Mouse (Mus musculus) forebrain, embryonic 13.5 days (tissue): ENCODE results near the gene Klrb1f. TPM values are rescaled to one million over a fixed set of nuclear protein-coding genes. Genes with fewer than 3 reads are reported as not detected.
A peak's percentile ranks its signal among the peaks of the same experiment; 100 is the strongest.

Experiments
- ATAC-seq: fragments of 200-750 bp; cut with Nextera tagmentation; 2 replicates; pipeline ENCODE4 v1.8.0; 2017
- H3K27ac ChIP-seq: fragments of 300-500 bp; sonication (generic); 2 replicates; pipeline ENCODE4 v1.5.1; 2015; ENCODE audit warnings: inconsistent platforms, mild to moderate bottlenecking, moderate library complexity
- H3K27me3 ChIP-seq: fragments of 300-500 bp; sonication (generic); 2 replicates; pipeline ENCODE4 v1.6.1; 2015; ENCODE audit warnings: mild to moderate bottlenecking, inconsistent platforms
- H3K36me3 ChIP-seq: fragments of 300-500 bp; sonication (generic); 2 replicates; pipeline ENCODE4 v1.6.1; 2015; ENCODE audit warnings: mild to moderate bottlenecking, inconsistent platforms; ENCODE audit not compliant: poor library complexity, severe bottlenecking
- H3K4me1 ChIP-seq: fragments of 300-500 bp; sonication (generic); 2 replicates; pipeline ENCODE4 v1.6.1; 2015; ENCODE audit warnings: inconsistent platforms
- H3K4me2 ChIP-seq: fragments of 300-500 bp; sonication (generic); 2 replicates; pipeline ENCODE4 v1.6.1; 2015; ENCODE audit warnings: inconsistent platforms, mild to moderate bottlenecking, moderate library complexity
- H3K4me3 ChIP-seq: fragments of 300-500 bp; sonication (generic); 2 replicates; pipeline ENCODE4 v1.5.1; 2015; ENCODE audit warnings: mild to moderate bottlenecking, inconsistent platforms
- H3K9ac ChIP-seq: fragments of 300-500 bp; sonication (generic); 2 replicates; pipeline ENCODE4 v1.6.1; 2015; ENCODE audit warnings: mild to moderate bottlenecking, inconsistent platforms
- H3K9me3 ChIP-seq: fragments of 300-500 bp; sonication (generic); replicated peaks from 2 replicates; pipeline ENCODE4 v1.6.1; 2016; ENCODE audit warnings: inconsistent platforms
- WGBS: fragments of 180-500 bp; shearing (Covaris S2); methylation state at CpG from one replicate; pipeline ENCODE4 v1.1.7; 2015; 5-methylcytosine and 5-hydroxymethylcytosine counted together
- polyA plus RNA-seq: library from polyadenylated mRNA; unstranded; fragments of >200 nt; fragmentation: Nextera tagmentation; extraction: Ambion mirVana; gene quantifications from 2 replicates; pipeline ENCODE4 v1.2.1, GENCODE M21; 2015

Gene Klrb1f
- polyA plus RNA-seq, 1 experiment from 2014 or later, result not detected

DNA sequence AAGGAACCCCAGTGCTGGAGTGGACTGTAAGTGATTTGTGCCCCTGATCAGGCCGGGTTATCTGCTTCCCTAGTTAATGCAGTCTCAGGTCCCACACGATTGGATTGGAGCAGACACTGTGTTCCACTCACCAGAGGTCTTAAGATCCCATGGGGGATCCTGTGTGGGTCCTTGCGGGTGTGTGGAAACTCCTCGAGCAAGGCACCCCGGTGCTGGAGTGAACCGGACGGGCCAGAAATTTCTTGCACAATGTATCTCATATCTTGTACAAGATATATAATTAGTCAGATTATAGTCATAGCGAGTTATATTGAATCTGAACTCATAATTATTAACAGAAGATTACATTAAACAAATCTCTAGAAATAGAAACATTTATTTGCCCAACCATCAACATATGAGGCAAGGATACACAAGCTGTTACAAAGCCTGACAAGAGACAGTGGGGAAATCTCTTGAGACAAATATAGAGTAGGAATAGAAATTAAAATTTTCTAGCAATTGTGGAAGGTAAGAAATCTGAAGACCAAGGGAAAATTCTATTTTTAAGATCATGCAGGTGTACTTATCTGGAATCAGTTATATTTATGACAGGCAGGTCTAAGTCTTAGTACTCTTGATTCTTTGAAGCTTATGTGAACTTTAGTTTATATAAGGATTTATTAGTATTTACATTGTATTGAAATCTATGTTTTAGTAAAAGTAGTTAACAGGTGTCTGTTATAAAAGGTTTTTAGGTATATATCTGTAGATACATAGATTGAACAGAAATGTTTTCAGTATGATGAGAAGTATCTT is 18.1 kb upstream of the Klrb1f start:
- no peak for ATAC-seq
- 90% methylated on average over 8 of the region's 8 CpGs for WGBS

DNA sequence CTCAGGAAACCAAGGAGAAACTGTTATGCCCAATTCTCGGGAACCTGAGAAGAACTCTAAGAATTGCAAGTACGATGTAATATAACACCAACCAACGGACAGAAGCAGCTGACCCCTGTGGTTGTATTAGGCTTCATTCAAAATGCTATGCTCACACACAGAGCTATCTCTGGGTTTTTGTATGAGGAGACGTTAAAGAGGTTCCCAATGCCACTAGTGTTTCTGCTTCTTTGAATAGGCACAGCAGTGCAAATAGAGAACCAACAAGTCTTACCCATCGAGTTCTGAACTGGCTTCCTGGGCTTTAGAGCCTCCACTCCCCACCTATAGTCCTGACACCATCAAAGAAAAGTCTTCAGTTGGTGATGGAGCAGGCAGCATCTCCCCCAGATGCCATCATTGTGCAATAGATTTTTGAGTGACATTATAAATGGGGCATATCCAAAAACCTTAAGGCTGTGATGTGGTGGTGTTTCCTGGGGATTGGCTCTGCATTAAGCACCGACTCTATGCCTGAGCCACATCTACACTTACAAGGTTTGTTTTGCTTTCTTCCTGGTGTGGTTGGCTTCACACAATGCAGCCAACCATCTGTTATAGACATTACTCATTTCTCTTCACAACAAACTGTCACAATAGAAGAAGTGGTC is 15.4 kb upstream of the Klrb1f start:
- Histone ChIP-seq H3K4me2 (no peak overlapping the region), H3K27ac (no peak overlapping the region), H3K9me3 (no peaks in the 10 kb centered on the region), H3K27me3 (no peaks in the 10 kb centered on the region), H3K36me3 (no peaks in the 10 kb centered on the region), H3K4me3 (no peak overlapping the region), H3K9ac (no peak overlapping the region), H3K4me1 (no peaks in the 10 kb centered on the region)
- ATAC-seq, result no peak
- 67% methylated on average over 6 of the region's 6 CpGs for WGBS

More for the DNA sequence above, 18.1 kb upstream of the Klrb1f start:
- no peak overlapping the region for H3K9ac ChIP-seq
- no peak overlapping the region for H3K4me3 ChIP-seq
- H3K27ac ChIP-seq, result no peak overlapping the region
- no peaks in the 10 kb centered on the region for H3K36me3 ChIP-seq
- no peaks in the 10 kb centered on the region for H3K4me1 ChIP-seq
- no peak overlapping the region for H3K4me2 ChIP-seq
- H3K9me3 ChIP-seq, result no peaks in the 10 kb centered on the region
- H3K27me3 ChIP-seq, result no peaks in the 10 kb centered on the region

DNA sequence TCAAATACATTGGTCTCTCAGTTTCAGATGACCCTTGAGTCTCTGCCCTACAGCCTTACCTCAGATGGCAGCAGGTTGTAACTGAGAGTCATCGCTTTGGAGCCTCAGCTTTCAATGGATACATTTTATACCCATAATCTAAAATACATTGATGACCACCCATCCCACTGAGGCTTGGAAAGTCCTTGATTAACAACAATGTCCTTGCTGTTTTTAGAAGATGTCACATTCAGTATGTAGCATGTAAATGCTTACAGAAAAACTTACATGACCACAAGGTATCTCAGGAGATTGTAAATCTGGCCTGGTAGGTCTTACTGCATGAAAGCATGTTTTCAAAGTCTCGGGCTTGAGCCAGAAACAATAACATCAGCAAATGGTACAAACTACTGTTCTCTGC is 14.7 kb upstream of the Klrb1f start:
- Histone ChIP-seq H3K27ac (no peak overlapping the region), H3K36me3 (no peaks in the 10 kb centered on the region), H3K9me3 (no peaks in the 10 kb centered on the region), H3K4me1 (no peaks in the 10 kb centered on the region), H3K4me3 (no peak overlapping the region), H3K9ac (no peak overlapping the region), H3K27me3 (no peaks in the 10 kb centered on the region), H3K4me2 (no peak overlapping the region)
- no peak for ATAC-seq
- 84% methylated on average over 2 of the region's 2 CpGs for WGBS

GRCm38 (mm10) chr6:129033397-129033796 is 12.3 kb upstream of the Klrb1f start:
- Histone ChIP-seq H3K4me2 (no peak overlapping the region), H3K9ac (no peak overlapping the region), H3K4me3 (no peak overlapping the region), H3K9me3 (no peaks in the 10 kb centered on the region), H3K36me3 (no peaks in the 10 kb centered on the region), H3K4me1 (no peaks in the 10 kb centered on the region), H3K27me3 (no peaks in the 10 kb centered on the region), H3K27ac (no peak overlapping the region)
- 81% methylated on average over 2 of the region's 2 CpGs for WGBS
- ATAC-seq, result no peak

- H3K9me3 ChIP-seq, result no peaks in the 10 kb centered on the region
- H3K27ac ChIP-seq, result no peak overlapping the region
- H3K4me1 ChIP-seq, result no peaks in the 10 kb centered on the region
- H3K4me3 ChIP-seq, result no peak overlapping the region
- no peak overlapping the region for H3K4me2 ChIP-seq
- H3K9ac ChIP-seq, result no peak overlapping the region
- no peak for ATAC-seq
- WGBS, result 81% methylated on average over 2 of the region's 2 CpGs
- H3K27me3 ChIP-seq, result no peaks in the 10 kb centered on the region
- H3K36me3 ChIP-seq, result no peaks in the 10 kb centered on the region
These were observed 10.7 kb upstream of the Klrb1f start for GRCm38 (mm10) chr6:129035017-129035416.

DNA sequence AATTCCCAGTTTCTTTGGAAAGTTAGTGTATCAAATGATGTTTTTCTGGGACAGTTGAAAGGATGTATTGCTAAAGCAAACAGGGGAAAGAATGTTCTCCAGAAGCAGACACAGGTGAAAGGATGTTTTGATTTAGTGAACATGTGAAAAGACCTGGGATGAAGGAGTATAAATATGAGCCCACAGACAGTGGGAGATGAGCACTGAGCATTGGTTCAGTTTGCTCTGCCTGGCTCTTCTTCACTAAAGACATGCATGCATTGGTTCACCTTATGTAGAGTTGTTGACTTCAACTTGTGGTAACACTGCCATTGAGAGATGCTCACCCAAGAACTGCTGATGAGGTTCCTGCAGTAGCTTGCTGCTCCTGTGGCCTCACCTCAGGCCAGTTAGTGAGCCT is 9.4 kb upstream of the Klrb1f start:
- Histone ChIP-seq H3K27ac (no peak overlapping the region), H3K9ac (no peak overlapping the region)

DNA sequence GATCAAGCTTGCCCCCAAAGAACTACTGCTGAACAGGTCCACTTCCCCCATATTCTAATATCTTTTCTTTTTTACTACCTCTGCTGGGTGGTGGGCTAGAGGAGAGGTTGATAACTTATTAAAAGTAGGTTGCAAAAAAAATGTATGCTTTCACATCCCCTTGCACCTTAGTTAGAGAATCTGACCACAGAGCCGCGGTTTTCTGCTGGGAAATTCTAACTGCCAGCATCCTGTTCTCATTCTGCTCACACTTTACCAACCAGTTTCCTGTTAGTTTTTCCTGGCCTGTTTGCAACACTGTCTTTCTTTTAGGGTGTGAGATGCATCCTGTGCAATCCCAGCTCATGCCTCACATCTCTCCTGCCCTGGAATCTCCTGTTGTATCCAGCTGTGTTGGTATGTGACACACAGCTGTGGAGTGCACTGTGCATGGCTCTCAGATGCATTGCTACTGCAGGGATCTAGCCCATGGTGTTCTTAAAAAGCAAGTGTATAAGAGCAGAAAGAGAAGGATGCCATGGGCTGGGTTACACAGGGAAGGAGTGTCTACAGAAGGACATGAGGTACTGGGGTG is 8.7 kb upstream of the Klrb1f start:
- ATAC-seq, result no peak

More for the DNA sequence above, 9.4 kb upstream of the Klrb1f start:
- no peak for ATAC-seq
- Histone ChIP-seq H3K9me3 (no peaks in the 10 kb centered on the region), H3K4me2 (no peak overlapping the region), H3K36me3 (no peaks in the 10 kb centered on the region), H3K4me1 (no peaks in the 10 kb centered on the region), H3K4me3 (no peak overlapping the region), H3K27me3 (no peaks in the 10 kb centered on the region)

DNA sequence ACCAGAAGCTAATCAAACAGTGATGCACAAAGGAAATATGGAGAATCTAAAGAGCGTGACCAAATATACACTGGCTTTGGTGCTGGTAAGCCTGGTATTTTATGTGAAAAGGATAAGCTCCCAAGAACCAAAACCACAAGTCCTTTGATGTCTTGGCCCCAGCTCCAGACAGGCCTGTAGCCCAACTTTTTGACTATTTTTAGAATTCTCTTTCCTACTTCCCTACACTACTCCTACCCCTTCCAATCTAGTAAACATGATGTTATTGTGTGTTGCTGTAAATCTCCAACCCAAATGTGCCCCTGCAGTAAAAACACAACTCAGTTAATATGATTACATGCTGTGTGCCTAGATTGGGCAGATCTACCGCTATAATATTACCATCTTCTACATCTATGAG is 4.2 kb upstream of the Klrb1f start:
- H3K27ac ChIP-seq, result no peak overlapping the region
- H3K4me3 ChIP-seq, result no peak overlapping the region
- no peak overlapping the region for H3K4me2 ChIP-seq
- H3K9me3 ChIP-seq, result no peaks in the 10 kb centered on the region
- no peaks in the 10 kb centered on the region for H3K27me3 ChIP-seq
- ATAC-seq, result no peak
- H3K9ac ChIP-seq, result no peak overlapping the region
- no peaks in the 10 kb centered on the region for H3K4me1 ChIP-seq
- H3K36me3 ChIP-seq, result no peaks in the 10 kb centered on the region
- whole genome bisulfite sequencing, result 96% methylated on average over 2 of the region's 2 CpGs

More for the DNA sequence above, 8.7 kb upstream of the Klrb1f start:
- Histone ChIP-seq H3K9ac (no peak overlapping the region), H3K9me3 (no peaks in the 10 kb centered on the region), H3K27ac (no peak overlapping the region), H3K4me3 (no peak overlapping the region), H3K4me2 (no peak overlapping the region), H3K36me3 (no peaks in the 10 kb centered on the region), H3K4me1 (no peaks in the 10 kb centered on the region), H3K27me3 (no peaks in the 10 kb centered on the region)
- WGBS, result 93% methylated on average over 2 of the region's 2 CpGs

- ATAC-seq, result no peak
- H3K9me3 ChIP-seq, result no peaks in the 10 kb centered on the region
- H3K4me3 ChIP-seq, result no peak overlapping the region
- H3K36me3 ChIP-seq, result no peaks in the 10 kb centered on the region
- no peaks in the 10 kb centered on the region for H3K27me3 ChIP-seq
- no peaks in the 10 kb centered on the region for H3K4me1 ChIP-seq
- H3K4me2 ChIP-seq, result no peak overlapping the region
- no peak overlapping the region for H3K27ac ChIP-seq
- no peak overlapping the region for H3K9ac ChIP-seq
These were observed 3.2 kb upstream of the Klrb1f start for GRCm38 (mm10) chr6:129042470-129042869.

DNA sequence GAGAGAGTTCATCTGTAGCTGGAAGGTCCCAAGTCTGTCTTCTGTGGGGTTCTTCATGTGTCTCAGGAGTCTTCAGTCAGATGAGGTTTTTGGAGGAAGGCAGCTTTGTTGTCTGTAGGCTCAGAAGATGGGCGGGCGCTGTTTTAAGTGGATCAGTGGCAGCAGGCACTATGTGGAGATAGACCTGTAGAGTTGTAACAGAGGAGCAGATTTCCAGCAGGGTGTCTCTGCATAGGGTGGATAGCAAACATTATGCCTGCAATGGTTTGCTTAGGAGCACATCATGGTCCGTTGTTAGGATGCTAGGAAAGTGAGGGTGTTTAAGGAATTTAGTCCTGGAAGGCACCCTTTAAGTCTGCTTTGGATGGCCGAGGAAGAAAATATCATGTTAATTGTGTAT is 2.7 kb downstream of the Klrb1f start:
- no peak overlapping the region for H3K4me2 ChIP-seq
- no peak overlapping the region for H3K27ac ChIP-seq
- no peak overlapping the region for H3K4me3 ChIP-seq
- no peak for ATAC-seq
- H3K27me3 ChIP-seq, result no peaks in the 10 kb centered on the region
- H3K36me3 ChIP-seq, result no peaks in the 10 kb centered on the region
- no peaks in the 10 kb centered on the region for H3K4me1 ChIP-seq
- 28% methylated on average over 4 of the region's 4 CpGs for WGBS
- no peaks in the 10 kb centered on the region for H3K9me3 ChIP-seq
- H3K9ac ChIP-seq, result no peak overlapping the region

DNA sequence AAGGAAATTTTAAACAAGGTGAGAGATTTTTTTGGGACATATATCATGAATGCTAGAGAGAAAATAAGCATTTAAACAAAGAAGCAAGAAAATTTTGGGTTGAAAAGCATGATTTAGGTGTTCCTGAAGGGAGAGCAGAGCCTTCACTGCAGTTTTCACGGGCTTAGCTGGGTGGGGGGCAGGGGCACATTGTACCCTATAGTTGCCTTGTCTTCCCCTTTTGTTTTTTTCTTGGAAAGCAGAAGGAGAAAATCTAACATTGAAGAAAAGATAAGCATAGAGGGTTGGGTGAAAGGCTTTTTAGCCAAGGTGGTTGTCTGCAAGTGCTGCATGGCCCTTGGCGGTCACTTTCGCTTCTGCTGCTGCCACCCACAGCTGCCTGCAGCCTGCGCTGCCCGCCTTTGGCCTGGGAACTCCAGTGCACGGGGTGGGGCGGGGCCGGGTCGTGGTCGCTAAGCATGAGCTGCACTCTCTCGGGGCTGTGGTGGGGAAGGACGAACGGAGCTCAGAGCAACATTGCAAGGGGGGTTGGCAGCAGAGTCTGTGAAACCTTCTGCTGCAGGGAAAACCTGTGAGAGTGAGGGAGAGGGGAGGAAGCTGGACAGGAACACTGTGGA is 3.3 kb downstream of the Klrb1f start:
- H3K27ac ChIP-seq, result no peak overlapping the region
- no peaks in the 10 kb centered on the region for H3K36me3 ChIP-seq
- H3K4me1 ChIP-seq, result no peaks in the 10 kb centered on the region
- H3K4me2 ChIP-seq, result peak overlapping the region; percentile 63
- peak overlapping the region; percentile 36 for H3K4me3 ChIP-seq
- no peaks in the 10 kb centered on the region for H3K9me3 ChIP-seq
- peak overlapping the region; percentile 50 for H3K9ac ChIP-seq
- ATAC-seq, result peak; percentile 96
- 2% methylated on average over 13 of the region's 13 CpGs for whole genome bisulfite sequencing
- no peaks in the 10 kb centered on the region for H3K27me3 ChIP-seq

- Histone ChIP-seq H3K27me3 (no peaks in the 10 kb centered on the region), H3K9ac (no peak overlapping the region), H3K4me3 (peak overlapping the region; percentile 26), H3K36me3 (no peaks in the 10 kb centered on the region), H3K4me1 (no peaks in the 10 kb centered on the region), H3K4me2 (peak overlapping the region; percentile 51), H3K9me3 (no peaks in the 10 kb centered on the region), H3K27ac (no peak overlapping the region)
- peak; percentile 53; the same call in 1 of the 2 replicates for ATAC-seq
- 1% methylated on average over 8 of the region's 8 CpGs for WGBS
These were observed 4.0 kb downstream of the Klrb1f start for GRCm38 (mm10) chr6:129049596-129050251.
